Mouse (Mus musculus): ENCODE data around the gene Olfr522. TPM values are rescaled to one million over a fixed set of nuclear protein-coding genes. Genes with fewer than 3 reads are reported as not detected.

Gene Olfr522
- polyA plus RNA-seq, 1 experiment from 2014 or later, result not detected

DNA sequence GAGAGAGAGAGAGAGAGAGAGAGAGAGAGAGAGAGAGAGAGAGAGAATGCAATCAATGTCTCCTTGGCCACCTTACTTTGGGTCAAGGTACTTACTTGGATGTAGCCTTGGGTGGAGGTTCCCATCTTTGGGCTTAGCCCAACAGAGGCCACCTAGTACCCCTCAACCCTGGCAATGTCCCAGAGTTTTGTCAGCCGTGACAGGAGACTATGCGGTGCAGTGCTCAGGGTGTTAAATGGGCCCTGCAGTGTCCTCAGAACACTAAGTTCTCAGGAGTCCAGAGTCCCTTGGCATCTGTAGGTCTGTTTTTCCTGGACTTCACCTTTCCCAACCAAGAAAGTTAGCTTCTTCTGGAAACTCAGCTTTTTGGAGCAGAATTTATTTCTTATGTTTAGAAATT lies 14.6 kb upstream of the Olfr522 start:
- H3K4me1 ChIP-seq (ENCODE audit: control insufficient read depth, insufficient read depth, low read length), result no peaks in the 10 kb centered on the region
- H3K27ac ChIP-seq (replicated peaks; ENCODE audit: low read depth, low read length), result no peak overlapping the region
- no peak overlapping the region for H3K4me3 ChIP-seq (ENCODE audit: low read depth, low read length)
- DNase-seq (ENCODE audit: low spot score) (no peak), ATAC-seq (ENCODE audit: low read depth) (no peak)
- 84% methylated on average over 2 of the region's 2 CpGs for WGBS
- H3K4me2 ChIP-seq (ENCODE audit: low read depth, low read length), result no peak overlapping the region
- H3K9ac ChIP-seq (ENCODE audit: low read depth, low read length), result no peak overlapping the region
- H3K36me3 ChIP-seq (ENCODE audit: control insufficient read depth, insufficient read depth, low read length), result no peaks in the 10 kb centered on the region
- H3K9me3 ChIP-seq (ENCODE audit: control insufficient read depth, low read length), result no peaks in the 10 kb centered on the region
- no peaks in the 10 kb centered on the region; the same call in 1 of the 2 replicates for H3K27me3 ChIP-seq (replicated peaks; ENCODE audit: control insufficient read depth, insufficient read depth, low read length)

DNA sequence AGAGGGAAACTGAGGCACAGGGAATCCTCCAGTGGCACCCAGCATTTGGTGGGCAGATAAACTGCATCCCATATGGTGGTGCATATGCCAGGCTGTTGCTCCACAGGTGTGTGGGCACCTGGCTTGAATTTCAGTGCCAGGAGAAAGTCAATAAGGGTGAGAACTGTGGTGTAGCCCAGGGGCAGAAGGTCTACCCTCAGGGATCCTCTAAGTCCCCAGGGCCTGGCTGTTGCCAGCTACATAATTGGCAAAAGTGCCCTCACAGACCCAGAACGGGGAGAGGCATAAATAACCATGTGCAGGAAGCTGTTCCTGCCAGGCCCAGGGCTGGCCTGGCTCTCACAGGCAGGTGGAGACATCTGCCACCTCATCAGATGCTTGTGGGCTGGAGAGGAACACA lies 8.4 kb upstream of the Olfr522 start, which contains the start of gene Olfr523:
Gene Olfr523, plus strand, starts transcription at position 282 of the 400 bp plus-strand sequence.
- Histone ChIP-seq H3K9ac (ENCODE audit: low read depth, low read length) (no peak within 1 kb of the TSS), H3K4me1 (ENCODE audit: control insufficient read depth, insufficient read depth, low read length) (no peaks in the 10 kb centered on the region), H3K36me3 (ENCODE audit: control insufficient read depth, insufficient read depth, low read length) (no peaks in the 10 kb centered on the region), H3K27me3 (replicated peaks; ENCODE audit: control insufficient read depth, insufficient read depth, low read length) (no peaks in the 10 kb centered on the region; the same call in 1 of the 2 replicates), H3K9me3 (ENCODE audit: control insufficient read depth, low read length) (no peaks in the 10 kb centered on the region), H3K27ac (replicated peaks; ENCODE audit: low read depth, low read length) (no peak within 1 kb of the TSS), H3K4me2 (ENCODE audit: low read depth, low read length) (no peak within 1 kb of the TSS), H3K4me3 (ENCODE audit: low read depth, low read length) (no peak within 1 kb of the TSS)
- DNase-seq (ENCODE audit: low spot score) (no peak), ATAC-seq (ENCODE audit: low read depth) (no peak)
- WGBS, result 14% methylated on average over 1 of the region's 1 CpGs

DNA sequence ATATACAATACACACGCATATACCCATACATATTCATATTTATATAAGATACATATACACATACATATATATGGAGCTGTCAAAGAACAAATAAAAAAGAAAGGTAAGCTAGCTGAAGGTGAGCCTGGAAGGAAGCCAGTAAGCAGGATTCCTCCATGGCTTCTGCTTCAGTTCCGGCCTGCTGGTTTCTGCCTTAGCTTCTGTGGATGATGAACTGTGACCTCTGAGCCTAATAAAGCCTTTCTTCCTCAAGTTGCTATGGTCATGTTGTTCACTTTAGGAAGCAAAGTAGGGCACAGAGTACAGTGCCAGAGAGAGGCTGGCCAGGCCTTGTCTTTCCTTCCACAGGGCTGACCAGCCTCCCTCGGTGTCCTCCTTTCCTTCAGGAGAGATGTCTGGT lies 6.3 kb upstream of the Olfr522 start:
- 90% methylated on average over 3 of the region's 3 CpGs for WGBS
- Histone ChIP-seq H3K27me3 (replicated peaks; ENCODE audit: control insufficient read depth, insufficient read depth, low read length) (no peaks in the 10 kb centered on the region), H3K4me1 (ENCODE audit: control insufficient read depth, insufficient read depth, low read length) (no peaks in the 10 kb centered on the region), H3K9ac (ENCODE audit: low read depth, low read length) (no peak overlapping the region), H3K27ac (replicated peaks; ENCODE audit: low read depth, low read length) (no peak overlapping the region), H3K4me3 (ENCODE audit: low read depth, low read length) (no peak overlapping the region), H3K36me3 (ENCODE audit: control insufficient read depth, insufficient read depth, low read length) (no peaks in the 10 kb centered on the region), H3K9me3 (ENCODE audit: control insufficient read depth, low read length) (peaks cover 5% of the 10 kb centered on the region; the same call in 1 of the 2 replicates), H3K4me2 (ENCODE audit: low read depth, low read length) (no peak overlapping the region)
- DNase-seq (ENCODE audit: low spot score) (no peak), ATAC-seq (ENCODE audit: low read depth) (no peak)

DNA sequence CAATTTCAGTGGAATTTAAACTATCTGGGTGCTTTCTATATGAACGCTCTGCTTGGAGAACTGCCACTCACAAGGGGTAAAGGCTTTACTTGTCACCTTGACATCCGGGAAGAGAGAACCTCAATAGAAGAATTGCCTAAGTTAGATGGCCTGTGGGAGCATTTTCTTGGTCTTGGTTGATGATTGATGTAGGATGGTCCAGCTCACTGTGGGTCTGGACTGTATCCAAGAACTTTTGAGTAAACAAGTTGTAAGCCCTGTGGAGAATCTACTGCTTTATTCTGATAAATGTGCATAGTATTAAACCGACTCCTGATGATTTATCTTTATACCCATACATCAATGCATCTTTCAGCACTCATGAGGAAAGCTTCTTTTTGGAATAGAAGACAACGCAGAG lies 4.8 kb upstream of the Olfr522 start:
- H3K27me3 ChIP-seq (replicated peaks; ENCODE audit: control insufficient read depth, insufficient read depth, low read length), result no peaks in the 10 kb centered on the region
- ATAC-seq (ENCODE audit: low read depth), result no peak
- 72% methylated on average over 4 of the region's 4 CpGs for WGBS

DNA sequence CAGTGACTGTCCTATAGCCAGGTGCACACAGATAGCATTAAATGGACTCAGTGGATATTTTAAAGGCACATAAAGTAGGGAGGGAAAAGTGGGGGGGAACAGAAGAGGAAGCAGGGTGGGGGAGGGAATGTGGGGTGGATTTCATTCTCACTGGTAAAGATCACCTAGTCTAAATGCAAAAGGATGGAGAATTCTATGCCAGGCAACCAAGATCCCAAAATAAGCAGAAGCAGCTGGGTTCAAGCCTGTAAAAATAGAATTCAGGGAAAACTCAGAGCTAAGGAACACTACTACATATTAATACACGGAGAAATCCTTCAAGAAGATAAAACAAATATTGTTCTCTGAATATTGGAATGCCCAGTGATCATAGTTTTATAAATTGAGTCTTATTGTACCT lies 3.4 kb upstream of the Olfr522 start:
- 77% methylated on average over 1 of the region's 1 CpGs for WGBS
- no peak for DNase-seq (ENCODE audit: low spot score)
- Histone ChIP-seq H3K27me3 (replicated peaks; ENCODE audit: control insufficient read depth, insufficient read depth, low read length) (no peaks in the 10 kb centered on the region), H3K9me3 (ENCODE audit: control insufficient read depth, low read length) (peaks cover 5% of the 10 kb centered on the region; the same call in 1 of the 2 replicates), H3K9ac (ENCODE audit: low read depth, low read length) (no peak overlapping the region), H3K4me1 (ENCODE audit: control insufficient read depth, insufficient read depth, low read length) (no peaks in the 10 kb centered on the region), H3K4me2 (ENCODE audit: low read depth, low read length) (no peak overlapping the region), H3K27ac (replicated peaks; ENCODE audit: low read depth, low read length) (no peak overlapping the region), H3K36me3 (ENCODE audit: control insufficient read depth, insufficient read depth, low read length) (no peaks in the 10 kb centered on the region), H3K4me3 (ENCODE audit: low read depth, low read length) (no peak overlapping the region)
- no peak for ATAC-seq (ENCODE audit: low read depth)

More for the DNA sequence above, 4.8 kb upstream of the Olfr522 start:
- Histone ChIP-seq H3K27ac (replicated peaks; ENCODE audit: low read depth, low read length) (no peak overlapping the region), H3K9me3 (ENCODE audit: control insufficient read depth, low read length) (peaks cover 5% of the 10 kb centered on the region; the same call in 1 of the 2 replicates), H3K36me3 (ENCODE audit: control insufficient read depth, insufficient read depth, low read length) (no peaks in the 10 kb centered on the region), H3K4me3 (ENCODE audit: low read depth, low read length) (no peak overlapping the region), H3K4me2 (ENCODE audit: low read depth, low read length) (no peak overlapping the region), H3K9ac (ENCODE audit: low read depth, low read length) (no peak overlapping the region), H3K4me1 (ENCODE audit: control insufficient read depth, insufficient read depth, low read length) (no peaks in the 10 kb centered on the region)
- DNase-seq (ENCODE audit: low spot score), result no peak

DNA sequence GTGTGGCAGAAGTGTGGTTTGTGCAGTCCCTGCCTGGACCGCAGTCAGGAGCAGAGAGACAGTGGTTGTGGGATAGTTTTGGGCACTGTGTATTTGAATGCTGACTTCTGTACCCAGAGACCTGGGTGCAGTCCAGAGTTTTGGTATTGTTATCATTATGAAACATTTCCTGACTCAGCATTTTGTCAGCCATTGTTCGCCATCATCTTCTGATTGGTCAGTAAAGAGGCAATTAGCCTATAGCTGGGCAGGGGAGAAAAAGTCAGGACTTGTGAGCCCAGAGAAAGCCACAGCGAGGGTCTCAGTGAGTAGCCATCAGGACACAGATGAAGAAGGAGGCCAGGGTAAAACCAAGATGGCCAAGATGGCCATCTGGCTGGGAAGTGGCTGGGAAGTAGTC lies 4.2 kb downstream of the Olfr522 start:
- Histone ChIP-seq H3K4me3 (ENCODE audit: low read depth, low read length) (no peak overlapping the region), H3K4me1 (ENCODE audit: control insufficient read depth, insufficient read depth, low read length) (no peaks in the 10 kb centered on the region), H3K27ac (replicated peaks; ENCODE audit: low read depth, low read length) (no peak overlapping the region), H3K9ac (ENCODE audit: low read depth, low read length) (no peak overlapping the region), H3K36me3 (ENCODE audit: control insufficient read depth, insufficient read depth, low read length) (no peaks in the 10 kb centered on the region), H3K27me3 (replicated peaks; ENCODE audit: control insufficient read depth, insufficient read depth, low read length) (peaks cover 5% of the 10 kb centered on the region), H3K9me3 (ENCODE audit: control insufficient read depth, low read length) (no peaks in the 10 kb centered on the region), H3K4me2 (ENCODE audit: low read depth, low read length) (no peak overlapping the region)
- DNase-seq (ENCODE audit: low spot score), result no peak
- no peak for ATAC-seq (ENCODE audit: low read depth)
- 81% methylated on average over 3 of the region's 3 CpGs for WGBS

DNA sequence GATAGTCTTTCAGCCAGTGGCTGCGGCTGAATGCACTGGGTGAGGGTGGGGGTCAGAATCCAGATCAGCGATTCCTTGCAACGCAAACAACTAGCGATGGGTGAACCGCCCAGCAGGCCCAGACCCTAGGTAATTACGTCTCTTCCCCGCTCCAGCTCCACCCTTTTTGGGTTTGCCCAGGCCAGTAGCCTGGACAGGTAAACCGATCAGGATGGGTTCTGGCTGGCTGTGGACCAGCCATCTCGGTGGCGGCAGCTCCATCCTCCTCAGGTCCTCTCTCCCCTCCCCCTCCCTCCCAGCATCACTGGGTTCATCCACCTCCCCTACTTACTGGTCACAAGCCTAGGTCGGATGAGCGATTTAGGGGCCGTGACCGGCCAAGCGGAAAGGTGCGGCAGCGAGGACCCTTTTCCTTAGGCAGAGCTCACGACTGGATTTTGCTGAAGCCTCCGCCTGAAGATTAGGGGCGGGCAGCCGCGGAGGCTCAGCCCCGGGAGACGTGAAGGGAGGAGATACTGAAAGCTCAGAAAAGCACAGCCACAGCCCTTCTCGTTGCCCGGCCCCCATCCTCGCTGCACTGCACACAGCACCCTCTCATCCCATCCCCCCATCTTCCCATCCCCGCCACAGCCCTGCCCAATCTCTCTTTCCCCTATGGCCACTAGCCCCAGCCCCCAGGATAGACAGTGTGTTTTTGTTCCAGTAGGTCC lies 10.2 kb downstream of the Olfr522 start, which contains the start of gene Sprn:
Gene Sprn, minus strand, starts transcription at position 660 of the 710 bp plus-strand sequence.
- no peaks in the 10 kb centered on the region for H3K9me3 ChIP-seq (ENCODE audit: control insufficient read depth, low read length)
- peak within 1 kb of the TSS; percentile 52 for H3K4me2 ChIP-seq (ENCODE audit: low read depth, low read length)
- peak; percentile 13 for DNase-seq (ENCODE audit: low spot score)
- peak within 1 kb of the TSS; percentile 51 for H3K9ac ChIP-seq (ENCODE audit: low read depth, low read length)
- H3K36me3 ChIP-seq (ENCODE audit: control insufficient read depth, insufficient read depth, low read length), result 0 out of 2 replicates have a peak, but pooled peaks cover 5% of the 10 kb centered on the region
- H3K27me3 ChIP-seq (replicated peaks; ENCODE audit: control insufficient read depth, insufficient read depth, low read length), result peaks cover 36% of the 10 kb centered on the region
- ATAC-seq (ENCODE audit: low read depth), result peak; percentile 24; the same call in 1 of the 2 replicates
- H3K4me3 ChIP-seq (ENCODE audit: low read depth, low read length), result peak within 1 kb of the TSS; percentile 33
- H3K4me1 ChIP-seq (ENCODE audit: control insufficient read depth, insufficient read depth, low read length), result peaks cover 15% of the 10 kb centered on the region
- no peak within 1 kb of the TSS for H3K27ac ChIP-seq (replicated peaks; ENCODE audit: low read depth, low read length)
- 2% methylated on average over 20 of the region's 28 CpGs for WGBS

DNA sequence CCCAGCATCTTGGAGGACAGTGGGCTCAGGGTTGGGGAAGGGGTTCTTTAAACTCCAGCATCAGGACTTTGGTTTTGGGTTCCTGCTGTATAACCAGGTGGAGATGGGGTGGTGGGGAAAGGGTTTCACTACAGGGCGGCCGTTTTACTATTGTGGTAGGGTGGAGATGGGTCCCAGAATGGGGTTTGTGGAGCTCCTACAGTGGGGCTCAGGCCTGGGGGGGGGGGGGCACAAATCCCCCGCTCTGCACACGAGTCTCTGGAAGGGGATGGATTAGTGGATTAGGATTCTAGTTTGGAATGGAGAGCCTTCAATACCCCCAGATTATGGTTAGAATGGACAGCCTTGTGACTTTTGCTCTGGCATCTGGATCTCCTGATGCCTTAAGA lies 10.7 kb downstream of the Olfr522 start:
- peaks cover 36% of the 10 kb centered on the region for H3K27me3 ChIP-seq (replicated peaks; ENCODE audit: control insufficient read depth, insufficient read depth, low read length)
- no peak overlapping the region for H3K27ac ChIP-seq (replicated peaks; ENCODE audit: low read depth, low read length)
- ATAC-seq (ENCODE audit: low read depth) (no peak), DNase-seq (ENCODE audit: low spot score) (no peak)
- H3K4me3 ChIP-seq (ENCODE audit: low read depth, low read length), result peak overlapping the region; percentile 33
- H3K9me3 ChIP-seq (ENCODE audit: control insufficient read depth, low read length), result no peaks in the 10 kb centered on the region
- 22% methylated on average over 4 of the region's 4 CpGs for WGBS
- H3K4me2 ChIP-seq (ENCODE audit: low read depth, low read length), result peak overlapping the region; percentile 52
- 0 out of 2 replicates have a peak, but pooled peaks cover 5% of the 10 kb centered on the region for H3K36me3 ChIP-seq (ENCODE audit: control insufficient read depth, insufficient read depth, low read length)
- H3K9ac ChIP-seq (ENCODE audit: low read depth, low read length), result peak overlapping the region; percentile 51
- peaks cover 15% of the 10 kb centered on the region for H3K4me1 ChIP-seq (ENCODE audit: control insufficient read depth, insufficient read depth, low read length)

DNA sequence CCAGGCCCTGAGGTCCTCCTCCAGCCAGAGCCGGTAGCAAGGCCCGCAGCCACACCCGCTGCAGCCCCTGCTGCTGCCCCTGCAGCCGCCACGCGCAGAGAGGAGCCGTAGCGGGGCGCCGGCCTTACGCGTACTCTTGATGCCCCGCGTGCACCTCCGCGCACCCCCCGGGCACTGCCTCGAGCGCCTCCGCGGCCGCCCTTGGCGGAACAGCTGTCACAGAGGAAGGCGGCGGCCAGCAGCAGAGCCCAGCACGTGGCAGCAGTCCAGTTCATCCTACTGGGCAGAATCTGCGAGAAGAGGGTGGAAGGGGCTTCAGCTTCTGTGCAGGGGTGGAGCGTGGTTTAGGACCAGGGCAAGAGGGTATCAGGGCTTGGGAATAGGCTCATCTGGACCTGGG lies 11.2 kb downstream of the Olfr522 start:
- H3K27me3 ChIP-seq (replicated peaks; ENCODE audit: control insufficient read depth, insufficient read depth, low read length), result peaks cover 36% of the 10 kb centered on the region

More for the DNA sequence above, 11.2 kb downstream of the Olfr522 start:
- H3K4me2 ChIP-seq (ENCODE audit: low read depth, low read length), result peak overlapping the region; percentile 52
- DNase-seq (ENCODE audit: low spot score) (peak; percentile 9), ATAC-seq (ENCODE audit: low read depth) (peak; percentile 49; the same call in 1 of the 2 replicates)
- H3K4me3 ChIP-seq (ENCODE audit: low read depth, low read length), result peak overlapping the region; percentile 33
- 0 out of 2 replicates have a peak, but pooled peaks cover 5% of the 10 kb centered on the region for H3K36me3 ChIP-seq (ENCODE audit: control insufficient read depth, insufficient read depth, low read length)
- peaks cover 15% of the 10 kb centered on the region for H3K4me1 ChIP-seq (ENCODE audit: control insufficient read depth, insufficient read depth, low read length)
- peak overlapping the region; percentile 47 for H3K9ac ChIP-seq (ENCODE audit: low read depth, low read length)
- no peak overlapping the region for H3K27ac ChIP-seq (replicated peaks; ENCODE audit: low read depth, low read length)
- WGBS, result 4% methylated on average over 27 of the region's 28 CpGs
- H3K9me3 ChIP-seq (ENCODE audit: control insufficient read depth, low read length), result no peaks in the 10 kb centered on the region

All from embryonic facial prominence, embryonic 14.5 days (tissue).